In the genomic region with DNA sequence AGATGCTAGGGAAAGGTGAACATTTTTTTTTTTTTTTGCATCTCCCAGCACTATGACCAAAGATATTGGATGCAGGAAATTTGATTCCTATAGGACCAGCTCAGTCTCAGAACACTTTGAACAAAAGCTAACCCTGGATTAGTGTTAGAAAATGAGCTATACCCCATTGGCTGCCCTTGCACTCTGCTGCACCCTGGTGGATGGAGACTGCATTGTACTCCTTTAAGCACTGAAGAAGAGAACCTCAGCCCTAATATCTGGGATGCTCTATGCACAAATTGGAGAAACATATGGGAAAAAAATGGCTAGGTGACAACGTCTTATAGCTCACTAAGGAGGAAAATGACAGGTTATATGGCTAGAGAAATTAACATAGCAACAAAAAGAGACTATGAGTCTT, we compare ENCODE assay signal across 10 mouse cellular contexts.
DNase-seq lines count a peak whose midpoint lies in the region; ATAC-seq lines count a peak whose summit lies in the region.
"Had no signal": no experiment of that assay in that cellular context is flagged by ENCODE, and none has a peak within 500 bp of the region (broad histone marks: within the 10 kb centered on the region; RNA-seq: fewer than 3 reads in every experiment).

No protein-coding gene starts in this region.

- peak; percentile 19 to 35 for DNase-seq in cerebellum, postnatal 14 days
- DNase-seq in cerebellum, adult 8-10 months: no peak
- DNase-seq in midbrain, embryonic 10.5 days (ENCODE audit: low spot score): peak; percentile 15
- DNase-seq in c-Kit-positive CD71-positive TER-119-negative erythroid progenitor cells, embryonic 14.5 days (ENCODE audit: low read depth): peak; percentile 5
- peak; percentile 35 for DNase-seq in lung, postnatal 14 days
- no peak for DNase-seq in cerebellum, adult 11 months

- no peak for ATAC-seq in midbrain, embryonic 16.5 days
- ATAC-seq in frontal cortex, adult (ENCODE audit: low TSS enrichment): no peak

- no peak overlapping the region for H3K27ac ChIP-seq in midbrain, embryonic 10.5 days (replicated peaks)
- H3K27ac ChIP-seq in midbrain, embryonic 16.5 days (ENCODE audit: low read length): no peak overlapping the region
- H3K27ac ChIP-seq: heart, embryonic 13.5 days; midbrain, embryonic 12.5 days had no signal

- H3K9me3 ChIP-seq in midbrain, embryonic 10.5 days (replicated peaks): no peaks in the 10 kb centered on the region
- H3K9me3 ChIP-seq in midbrain, embryonic 16.5 days (replicated peaks; ENCODE audit: control insufficient read depth, low read length, poor library complexity, severe bottlenecking): no peaks in the 10 kb centered on the region
- H3K9me3 ChIP-seq: heart, embryonic 13.5 days; midbrain, embryonic 12.5 days had no signal

- no peaks in the 10 kb centered on the region for H3K36me3 ChIP-seq in midbrain, embryonic 10.5 days
- no peaks in the 10 kb centered on the region for H3K36me3 ChIP-seq in midbrain, embryonic 16.5 days (ENCODE audit: control insufficient read depth, insufficient read depth, low read length)
- H3K36me3 ChIP-seq: heart, embryonic 13.5 days; midbrain, embryonic 12.5 days had no signal

- H3K4me2 ChIP-seq in midbrain, embryonic 16.5 days (ENCODE audit: low read length): no peak overlapping the region
- H3K4me2 ChIP-seq: heart, embryonic 13.5 days; midbrain, embryonic 12.5 days had no signal

- 44% methylated on average over 1 of the region's 1 CpGs for WGBS in midbrain, embryonic 10.5 days
- 40% methylated on average over 1 of the region's 1 CpGs for WGBS in midbrain, embryonic 16.5 days

- H3K9ac ChIP-seq in midbrain, embryonic 16.5 days (ENCODE audit: low read depth, low read length): no peak overlapping the region
- H3K9ac ChIP-seq: heart, embryonic 13.5 days; midbrain, embryonic 12.5 days had no signal

- H3K4me3 ChIP-seq in midbrain, embryonic 10.5 days: no peak overlapping the region
- no peak overlapping the region for H3K4me3 ChIP-seq in midbrain, embryonic 16.5 days (ENCODE audit: low read depth, low read length)
- H3K4me3 ChIP-seq: heart, embryonic 13.5 days; midbrain, embryonic 12.5 days had no signal

- H3K27me3 ChIP-seq in midbrain, embryonic 10.5 days (ENCODE audit: low read depth, poor library complexity, severe bottlenecking): no peaks in the 10 kb centered on the region
- no peaks in the 10 kb centered on the region for H3K27me3 ChIP-seq in midbrain, embryonic 16.5 days (ENCODE audit: control insufficient read depth, insufficient read depth, low read depth, low read length)
- H3K27me3 ChIP-seq: heart, embryonic 13.5 days; midbrain, embryonic 12.5 days had no signal

- no peaks in the 10 kb centered on the region for H3K4me1 ChIP-seq in midbrain, embryonic 10.5 days
- H3K4me1 ChIP-seq in midbrain, embryonic 16.5 days (ENCODE audit: control insufficient read depth, insufficient read depth, low read length): no peaks in the 10 kb centered on the region
- H3K4me1 ChIP-seq: heart, embryonic 13.5 days; midbrain, embryonic 12.5 days had no signal

Comparison
In these comparisons a context has a peak if more than half of its experiments do, and no peak if none do; other contexts are left out.
1. DNase-seq: peak in cerebellum, postnatal 14 days (2 of 2), midbrain, embryonic 10.5 days (single experiment), c-Kit-positive CD71-positive TER-119-negative erythroid progenitor cells, embryonic 14.5 days (single experiment) and lung, postnatal 14 days (single experiment); none in cerebellum, adult 8-10 months (single experiment) and cerebellum, adult 11 months (single experiment).